Mouse (Mus musculus) heart, embryonic 14.5 days (tissue): ENCODE data around the gene Pomt1. TPM values are rescaled to one million over a fixed set of nuclear protein-coding genes. Genes with fewer than 3 reads are reported as not detected.

Experiments used
- ATAC-seq: fragments of 200-750 bp; cut with Nextera tagmentation; 2 replicates; pipeline ENCODE4 v1.8.0; 2017; ENCODE audit warnings: low read depth, moderate TSS enrichment; ENCODE audit not compliant: insufficient number of reproducible peaks, insufficient read depth, low FRiP score
- H3K27ac ChIP-seq, 2 experiments: fragments of 200-500 bp in 1 of 2; fragments of 300-500 bp in 1 of 2; sonication (generic) in 1 of 2; replicated peaks in 1 of 2; 2 replicates each; pipeline ENCODE4 v1.5.1; 2012 to 2014; ENCODE audit warnings: low read depth in 2 of 2, low read length in 2 of 2, control low read depth in 1 of 2, mild to moderate bottlenecking in 1 of 2, mixed read lengths in 1 of 2; ENCODE audit not compliant: control insufficient read depth in 1 of 2, insufficient read depth in 1 of 2
- H3K27me3 ChIP-seq: fragments of 300-500 bp; sonication (generic); 2 replicates; pipeline ENCODE4 v1.6.1; 2014; ENCODE audit warnings: mild to moderate bottlenecking, low read length, control low read depth; ENCODE audit not compliant: control insufficient read depth, insufficient read depth
- H3K36me3 ChIP-seq: fragments of 300-500 bp; sonication (generic); 2 replicates; pipeline ENCODE4 v1.6.1; 2014; ENCODE audit warnings: mild to moderate bottlenecking, control low read depth, low read length, mixed read lengths; ENCODE audit not compliant: control insufficient read depth, insufficient read depth
- H3K4me1 ChIP-seq, 2 experiments: fragments of 200-500 bp in 1 of 2; fragments of 300-500 bp in 1 of 2; sonication (generic) in 1 of 2; 2 replicates each; pipeline ENCODE4 v1.6.1; 2012 to 2014; ENCODE audit warnings: low read length in 2 of 2, control low read depth in 1 of 2, mixed read lengths in 1 of 2; ENCODE audit not compliant: control insufficient read depth in 2 of 2, insufficient read depth in 2 of 2
- H3K4me2 ChIP-seq: fragments of 300-500 bp; sonication (generic); 2 replicates; pipeline ENCODE4 v1.6.1; 2014; ENCODE audit warnings: mild to moderate bottlenecking, low read length
- H3K4me3 ChIP-seq, 2 experiments: fragments of 200-500 bp in 1 of 2; fragments of 300-500 bp in 1 of 2; sonication (generic) in 1 of 2; 2 replicates each; pipeline ENCODE4 v1.5.1; 2012 to 2014; ENCODE audit warnings: low read length in 2 of 2, mild to moderate bottlenecking in 2 of 2, control low read depth in 1 of 2, low read depth in 1 of 2, moderate library complexity in 1 of 2; ENCODE audit not compliant: control insufficient read depth in 1 of 2, insufficient read depth in 1 of 2
- H3K9ac ChIP-seq: fragments of 300-500 bp; sonication (generic); 2 replicates; pipeline ENCODE4 v1.6.1; 2014; ENCODE audit warnings: mild to moderate bottlenecking, low read length
- H3K9me3 ChIP-seq: fragments of 300-500 bp; sonication (generic); 2 replicates; pipeline ENCODE4 v1.6.1; 2016; ENCODE audit warnings: low read length, control low read depth; ENCODE audit not compliant: control insufficient read depth
- WGBS: fragments of 180-500 bp; shearing (Covaris S2); extraction: QIAGEN DNeasy Blood & Tissue Kit; methylation state at CpG from one replicate; pipeline ENCODE4 v1.1.7; 2014; 5-methylcytosine and 5-hydroxymethylcytosine counted together
- polyA plus RNA-seq: library from polyadenylated mRNA; unstranded; fragments of >200 nt; fragmentation: Nextera tagmentation; extraction: Ambion mirVana; gene quantifications from 2 replicates; pipeline ENCODE4 v1.2.1, GENCODE M21; 2014

The Pomt1 gene
- polyA plus RNA-seq, 1 experiment from 2014 or later: 17.3 TPM

DNA sequence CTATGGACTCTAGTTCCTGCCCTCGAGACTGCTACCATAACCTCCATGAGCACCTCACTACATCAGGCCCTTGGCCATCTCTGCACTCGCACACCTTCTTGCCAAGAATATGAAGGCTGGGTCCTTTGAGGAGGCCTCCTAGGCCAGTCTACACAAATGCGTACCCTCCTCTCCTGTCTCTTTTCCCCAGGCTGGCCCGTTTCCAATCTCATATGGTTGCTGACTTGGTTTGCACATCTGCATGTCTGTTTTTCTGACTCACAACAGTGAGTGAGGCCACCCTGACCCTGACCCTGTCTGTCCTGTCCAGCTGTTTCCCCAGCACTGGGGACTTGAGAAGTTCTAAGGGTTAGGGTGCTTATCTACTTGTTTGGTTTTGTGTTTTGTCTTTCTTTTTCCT, 10.4 kb downstream of the Pomt1 start:
- no peak for ATAC-seq
- Histone ChIP-seq H3K36me3 (peaks cover 89% of the 10 kb centered on the region), H3K4me2 (no peak overlapping the region)

DNA sequence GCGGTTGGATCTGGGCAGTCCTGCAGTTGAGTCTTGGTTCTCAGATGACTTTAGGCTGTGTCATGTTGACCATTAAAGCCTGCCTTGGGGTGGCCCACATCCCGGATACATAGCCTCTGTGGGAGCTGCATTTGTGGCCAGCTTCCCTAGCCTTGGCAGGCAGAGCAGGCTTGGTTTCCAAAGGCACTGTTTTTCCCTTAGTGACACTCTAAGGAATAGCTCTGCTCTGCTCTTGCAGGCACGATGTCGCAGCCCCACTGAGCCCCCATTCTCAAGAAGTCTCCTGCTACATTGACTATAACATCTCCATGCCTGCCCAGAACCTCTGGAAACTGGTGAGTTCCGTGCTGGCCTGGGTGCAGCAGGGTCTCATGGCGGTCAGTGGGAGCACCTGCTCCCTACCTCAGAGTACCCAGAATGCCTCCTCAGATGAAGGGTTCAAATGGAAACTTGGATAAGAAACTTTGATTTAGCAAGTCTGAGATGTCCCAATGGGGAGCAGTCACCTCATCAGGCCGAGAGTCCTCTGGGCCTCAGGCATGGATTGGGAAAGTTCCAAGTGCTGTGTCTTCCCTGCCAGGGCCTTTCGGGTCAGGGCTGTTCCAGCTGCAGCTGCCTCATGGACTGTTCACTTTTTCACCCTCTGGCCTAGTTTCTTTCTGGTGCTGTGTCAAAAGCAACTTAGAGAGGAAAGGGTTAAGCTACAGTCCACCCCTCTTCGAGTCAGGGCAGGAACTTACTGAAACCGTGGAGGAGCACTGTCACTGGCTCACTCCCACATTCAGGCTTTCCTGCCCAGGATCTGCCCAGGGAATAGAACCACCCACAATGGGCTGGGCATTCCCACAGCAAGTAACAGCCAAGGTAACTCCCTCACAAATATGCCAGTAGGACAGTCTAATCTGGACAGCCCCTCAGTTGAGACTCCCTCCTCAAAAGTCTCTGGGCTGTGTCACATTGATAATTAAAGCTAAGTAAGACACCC, 12.3 kb downstream of the Pomt1 start:
- Histone ChIP-seq H3K4me2 (no peak overlapping the region), H3K4me3 (no peak overlapping the region), H3K4me1 (no peaks in the 10 kb centered on the region), H3K27ac (no peak overlapping the region), H3K9me3 (no peaks in the 10 kb centered on the region), H3K27me3 (no peaks in the 10 kb centered on the region), H3K9ac (no peak overlapping the region), H3K36me3 (peaks cover 91% of the 10 kb centered on the region)
- no peak for ATAC-seq
- 72% methylated on average over 10 of the region's 10 CpGs for WGBS

More for the DNA sequence above, 10.4 kb downstream of the Pomt1 start:
- 78% methylated on average over 4 of the region's 4 CpGs for WGBS
- Histone ChIP-seq H3K27ac (no peak overlapping the region), H3K4me1 (no peaks in the 10 kb centered on the region), H3K4me3 (no peak overlapping the region), H3K9me3 (no peaks in the 10 kb centered on the region), H3K9ac (no peak overlapping the region), H3K27me3 (no peaks in the 10 kb centered on the region)

DNA sequence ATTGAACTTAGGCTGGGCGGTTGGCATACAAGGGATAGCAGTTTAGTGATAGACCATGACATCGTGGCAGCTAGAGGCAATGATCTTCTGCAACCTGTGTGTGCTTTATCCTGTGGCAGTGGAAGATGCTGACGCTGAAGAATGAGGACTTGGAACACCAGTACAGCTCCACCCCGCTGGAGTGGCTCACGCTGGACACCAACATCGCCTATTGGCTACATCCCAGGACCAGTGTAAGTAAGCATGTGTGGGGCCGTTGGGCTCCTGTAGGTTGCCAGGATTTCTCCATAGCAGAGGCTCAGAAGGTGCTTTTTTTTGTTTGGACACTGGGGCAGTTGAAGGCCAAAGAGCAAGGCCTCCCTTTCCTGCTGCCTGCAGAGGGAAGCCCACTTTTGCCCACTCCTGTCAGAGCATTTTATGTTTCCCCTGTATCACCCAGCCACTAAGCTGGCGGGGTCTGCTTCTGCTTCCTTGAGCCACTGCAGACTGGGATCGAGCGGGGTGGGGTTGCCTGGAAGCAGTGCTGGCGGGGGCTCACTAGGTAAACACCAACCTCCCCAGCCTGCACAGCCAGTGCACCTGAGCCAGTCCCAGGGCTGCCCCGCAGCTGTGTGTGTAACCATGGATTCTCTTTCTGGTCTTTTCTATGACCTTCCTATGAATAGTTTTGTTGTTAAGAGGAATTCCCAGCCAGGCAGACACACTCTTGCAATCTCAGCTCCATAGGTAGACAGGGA, 15.6 kb downstream of the Pomt1 start:
- WGBS: 83% methylated on average over 12 of the region's 12 CpGs
- Histone ChIP-seq H3K9ac (no peak overlapping the region), H3K4me2 (no peak overlapping the region), H3K36me3 (peaks cover 83% of the 10 kb centered on the region), H3K4me3 (no peak overlapping the region), H3K27ac (no peak overlapping the region), H3K27me3 (no peaks in the 10 kb centered on the region), H3K9me3 (no peaks in the 10 kb centered on the region), H3K4me1 (no peaks in the 10 kb centered on the region)
- no peak for ATAC-seq

DNA sequence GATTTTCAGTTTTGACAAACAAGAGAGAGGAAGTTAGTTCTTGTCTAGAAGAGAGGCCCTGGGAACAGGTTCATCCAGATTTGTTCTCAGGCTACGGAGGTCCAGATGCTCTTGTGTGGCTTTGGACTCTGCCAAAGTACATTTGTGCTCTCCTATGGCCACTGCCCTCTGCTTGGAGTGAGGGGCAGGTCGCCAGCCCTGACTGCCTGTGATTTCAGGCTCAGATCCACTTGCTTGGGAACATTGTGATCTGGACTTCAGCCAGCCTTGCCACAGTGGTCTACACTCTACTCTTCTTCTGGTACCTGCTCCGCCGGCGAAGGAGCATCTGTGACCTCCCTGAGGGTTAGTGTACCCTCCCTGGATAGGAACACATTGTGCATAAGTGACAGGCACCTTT, 16.3 kb downstream of the Pomt1 start:
- no peak overlapping the region for H3K4me3 ChIP-seq
- H3K9me3 ChIP-seq: no peaks in the 10 kb centered on the region
- WGBS: 93% methylated on average over 5 of the region's 5 CpGs
- no peaks in the 10 kb centered on the region for H3K27me3 ChIP-seq
- no peak overlapping the region for H3K4me2 ChIP-seq
- no peak for ATAC-seq
- H3K4me1 ChIP-seq: no peaks in the 10 kb centered on the region
- no peak overlapping the region for H3K27ac ChIP-seq
- peaks cover 85% of the 10 kb centered on the region for H3K36me3 ChIP-seq
- no peak overlapping the region for H3K9ac ChIP-seq

DNA sequence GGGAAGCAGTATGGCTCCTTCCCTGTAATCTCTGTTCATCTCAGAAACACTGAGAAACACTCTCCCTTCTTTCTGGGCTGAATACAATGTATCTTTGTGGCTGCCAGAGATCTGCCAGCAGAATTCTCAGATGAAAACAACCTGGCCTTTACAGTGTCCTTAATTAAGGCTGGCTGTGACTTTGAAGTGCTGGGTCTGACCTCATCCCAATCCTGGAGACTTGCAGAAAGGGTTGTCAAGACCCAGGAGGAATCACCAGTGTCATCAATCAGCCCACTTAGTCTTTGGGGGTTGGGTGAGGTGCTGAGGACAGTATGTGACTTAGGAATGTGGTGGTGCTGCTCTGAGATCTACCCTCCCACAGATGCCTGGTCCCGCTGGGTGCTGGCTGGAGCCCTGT, 17.0 kb downstream of the Pomt1 start:
- Histone ChIP-seq H3K27me3 (no peaks in the 10 kb centered on the region), H3K9me3 (no peaks in the 10 kb centered on the region), H3K27ac (no peak overlapping the region), H3K4me2 (no peak overlapping the region), H3K36me3 (peaks cover 85% of the 10 kb centered on the region), H3K9ac (no peak overlapping the region), H3K4me1 (no peaks in the 10 kb centered on the region), H3K4me3 (no peak overlapping the region)
- 74% methylated on average over 1 of the region's 1 CpGs for WGBS
- no peak for ATAC-seq

DNA sequence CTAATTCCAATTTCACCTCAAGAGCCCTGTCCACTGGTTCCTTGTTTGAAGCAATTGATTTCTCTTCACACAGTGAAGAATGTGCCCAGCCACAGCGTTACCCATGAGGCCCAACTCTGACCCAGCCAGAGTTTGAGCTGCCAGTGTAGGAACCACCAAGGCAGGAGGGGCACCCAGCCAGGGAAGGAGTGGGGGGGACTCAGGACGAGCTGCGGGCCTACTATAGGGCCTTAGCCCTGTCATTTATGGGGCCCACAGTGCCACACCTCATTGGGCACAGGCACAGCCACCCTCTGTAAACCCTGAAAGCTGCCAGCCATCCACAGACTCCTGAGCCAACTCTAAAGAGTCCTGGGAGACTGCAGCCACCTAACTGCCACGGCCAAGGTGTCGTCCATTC, 18.2 kb downstream of the Pomt1 start:
- peaks cover 77% of the 10 kb centered on the region for H3K36me3 ChIP-seq
- no peak overlapping the region for H3K27ac ChIP-seq
- no peak overlapping the region for H3K4me3 ChIP-seq
- no peak overlapping the region for H3K9ac ChIP-seq
- H3K27me3 ChIP-seq: no peaks in the 10 kb centered on the region
- no peak overlapping the region for H3K4me2 ChIP-seq
- ATAC-seq: no peak
- H3K9me3 ChIP-seq: no peaks in the 10 kb centered on the region
- peaks cover 0 to 10% of the 10 kb centered on the region in 2 experiments; a peak in 3 of 4 replicates for H3K4me1 ChIP-seq
- 81% methylated on average over 5 of the region's 5 CpGs for WGBS

DNA sequence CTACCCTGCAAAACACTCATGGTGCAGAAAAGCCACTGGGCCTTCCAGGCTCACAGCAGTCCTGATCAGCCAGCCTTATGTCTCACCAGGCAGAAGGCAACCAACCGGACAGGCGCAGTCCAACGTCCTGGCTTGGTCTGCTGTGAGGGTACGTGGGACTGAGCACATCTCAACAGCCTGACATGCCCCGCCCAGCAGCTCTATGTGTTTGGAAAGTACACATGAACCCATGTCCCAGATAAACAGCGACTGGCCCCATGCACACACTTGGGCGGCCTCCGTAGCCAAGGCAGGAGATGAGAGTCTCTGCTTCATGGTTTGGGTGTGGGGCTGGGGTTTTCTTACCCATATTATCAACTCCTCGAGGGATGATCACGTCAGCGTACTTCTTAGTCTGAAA, 19.9 kb downstream of the Pomt1 start:
- 89% methylated on average over 11 of the region's 11 CpGs for WGBS
- Histone ChIP-seq H3K4me2 (no peak overlapping the region), H3K9ac (no peak overlapping the region), H3K4me1 (peaks cover 0 to 10% of the 10 kb centered on the region in 2 experiments; a peak in 3 of 4 replicates), H3K27me3 (no peaks in the 10 kb centered on the region), H3K27ac (no peak overlapping the region), H3K9me3 (no peaks in the 10 kb centered on the region), H3K4me3 (no peak overlapping the region), H3K36me3 (peaks cover 65% of the 10 kb centered on the region)
- no peak for ATAC-seq
